Mouse (Mus musculus) forebrain, postnatal 0 days (tissue): ENCODE results near the gene Oas2. TPM values are rescaled to one million over a fixed set of nuclear protein-coding genes. Genes with fewer than 3 reads are reported as not detected.

Experiments used
- ATAC-seq: fragments of 200-750 bp; cut with Nextera tagmentation; 2 replicates; pipeline ENCODE4 v1.8.0; 2017; ENCODE audit warnings: mild to moderate bottlenecking, moderate library complexity
- DNase-seq: peaks from one replicate; pipeline ENCODE4 v3.0.0-alpha.2; 2015
- H3K27ac ChIP-seq: fragments of 300-500 bp; sonication (generic); 2 replicates; pipeline ENCODE4 v1.5.1; 2014; ENCODE audit warnings: low read depth, mild to moderate bottlenecking, antibody characterized with exemption, low read length, moderate library complexity, mixed read lengths
- H3K27me3 ChIP-seq: fragments of 300-500 bp; sonication (generic); 2 replicates; pipeline ENCODE4 v1.6.1; 2014; ENCODE audit warnings: mild to moderate bottlenecking, low read length, mixed read lengths; ENCODE audit not compliant: insufficient read depth
- H3K36me3 ChIP-seq: fragments of 300-500 bp; sonication (generic); 2 replicates; pipeline ENCODE4 v1.6.1; 2014; ENCODE audit warnings: mild to moderate bottlenecking, moderate library complexity; ENCODE audit not compliant: insufficient read depth
- H3K4me1 ChIP-seq: fragments of 300-500 bp; sonication (generic); 2 replicates; pipeline ENCODE4 v1.6.1; 2014; ENCODE audit warnings: antibody characterized with exemption; ENCODE audit not compliant: insufficient read depth
- H3K4me2 ChIP-seq: fragments of 300-500 bp; sonication (generic); 2 replicates; pipeline ENCODE4 v1.6.1; 2014; ENCODE audit warnings: low read depth, mild to moderate bottlenecking, moderate library complexity
- H3K4me3 ChIP-seq: fragments of 300-500 bp; sonication (generic); 2 replicates; pipeline ENCODE4 v1.5.1; 2014; ENCODE audit warnings: low read depth, low read length, mixed read lengths
- H3K9ac ChIP-seq: fragments of 300-500 bp; sonication (generic); 2 replicates; pipeline ENCODE4 v1.6.1; 2014; ENCODE audit warnings: mild to moderate bottlenecking
- H3K9me3 ChIP-seq: fragments of 300-500 bp; sonication (generic); 2 replicates; pipeline ENCODE4 v1.6.1; 2016; ENCODE audit warnings: low read length
- CTCF ChIP-seq: sonication (generic); IDR thresholded peaks from 2 replicates; pipeline ENCODE4 v1.5.1; 2016; ENCODE audit warnings: antibody characterized with exemption, control low read depth, low read depth
- WGBS: fragments of 180-500 bp; shearing (Covaris S2); extraction: QIAGEN DNeasy Blood & Tissue Kit; methylation state at CpG from one replicate; pipeline ENCODE4 v1.1.7; 2014; 5-methylcytosine and 5-hydroxymethylcytosine counted together
- polyA plus RNA-seq: library from polyadenylated mRNA; unstranded; fragments of >200 nt; fragmentation: Nextera tagmentation; extraction: Ambion mirVana; gene quantifications from 2 replicates; pipeline ENCODE4 v1.2.1, GENCODE M21; 2015
- total RNA-seq: library from RNA; depleted of rRNA; stranded (reverse); fragments of >200 nt; gene quantifications from 2 replicates; pipeline ENCODE4 v1.2.3, GENCODE M21; 2014

Oas2 gene
- total and polyA plus RNA-seq, 2 experiments from 2014 or later: 0.30 to 0.71 TPM

DNA sequence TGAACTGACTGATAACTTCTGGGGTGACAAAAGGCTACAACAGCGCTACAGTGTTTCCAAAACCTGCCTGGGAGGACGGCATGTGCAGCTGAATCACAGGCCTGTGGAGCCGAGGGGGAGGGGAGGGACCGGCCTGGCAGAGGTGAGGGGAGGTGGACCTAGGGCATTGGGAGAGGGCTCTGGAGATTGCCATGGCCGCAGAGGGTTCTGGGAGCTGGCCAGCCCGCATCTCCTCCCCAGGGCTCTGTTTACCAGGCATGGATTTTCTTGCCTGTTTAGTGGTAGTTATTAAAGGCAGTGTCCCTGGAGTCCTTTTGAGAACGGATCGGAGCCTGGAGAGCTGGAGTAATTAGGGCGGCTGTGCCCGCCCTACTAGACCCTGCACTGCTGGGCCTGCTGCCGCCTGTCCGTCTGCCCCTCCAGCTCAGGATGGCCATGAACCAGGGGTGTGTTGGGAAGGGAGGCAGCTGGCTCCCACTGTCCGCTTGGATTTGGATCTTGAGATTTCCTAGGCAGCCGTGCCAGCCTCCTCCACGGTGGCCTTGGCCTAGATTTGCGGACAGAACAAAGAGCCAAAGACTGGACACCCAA is 50.8 kb downstream of the Oas2 start:
- DNase-seq: peak; percentile 33
- peaks cover 18% of the 10 kb centered on the region for H3K36me3 ChIP-seq
- 23% methylated on average over 16 of the region's 16 CpGs for WGBS
- H3K27ac ChIP-seq: peak overlapping the region; percentile 36; the same call in 1 of the 2 replicates
- no peaks in the 10 kb centered on the region; the same call in 1 of the 2 replicates for H3K27me3 ChIP-seq
- H3K4me3 ChIP-seq: no peak overlapping the region
- TF ChIP-seq CTCF: no peak
- no peaks in the 10 kb centered on the region for H3K4me1 ChIP-seq
- H3K9ac ChIP-seq: no peak overlapping the region
- no peaks in the 10 kb centered on the region for H3K9me3 ChIP-seq
- H3K4me2 ChIP-seq: no peak overlapping the region
- ATAC-seq: peak; percentile 63

DNA sequence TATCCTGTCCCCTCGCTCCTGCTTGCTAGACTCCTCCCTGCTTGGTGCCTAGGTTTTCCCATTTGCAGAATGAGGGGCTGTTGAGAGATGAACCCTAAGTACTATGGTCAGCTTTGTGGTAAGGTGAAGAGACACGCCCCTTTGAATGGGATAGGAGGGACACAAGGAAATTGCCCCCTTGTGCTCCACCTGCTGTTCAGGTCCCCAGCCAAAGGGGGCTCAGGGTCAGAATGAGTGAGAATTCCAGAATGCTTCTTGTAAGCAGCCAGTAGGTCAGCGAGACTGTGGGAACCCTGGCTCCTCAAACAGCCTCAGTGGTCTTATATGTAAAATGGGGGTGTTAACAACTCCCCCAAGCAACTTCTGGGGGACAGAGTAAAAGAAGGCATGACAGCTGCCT is 51.5 kb downstream of the Oas2 start:
- Histone ChIP-seq H3K27ac (no peak overlapping the region; the same call in 1 of the 2 replicates), H3K4me2 (no peak overlapping the region), H3K4me3 (no peak overlapping the region), H3K9me3 (no peaks in the 10 kb centered on the region), H3K27me3 (no peaks in the 10 kb centered on the region; the same call in 1 of the 2 replicates), H3K9ac (no peak overlapping the region), H3K4me1 (no peaks in the 10 kb centered on the region), H3K36me3 (peaks cover 23% of the 10 kb centered on the region)
- TF ChIP-seq CTCF: no peak
- DNase-seq (no peak), ATAC-seq (no peak)
- 62% methylated on average over 3 of the region's 3 CpGs for WGBS

DNA sequence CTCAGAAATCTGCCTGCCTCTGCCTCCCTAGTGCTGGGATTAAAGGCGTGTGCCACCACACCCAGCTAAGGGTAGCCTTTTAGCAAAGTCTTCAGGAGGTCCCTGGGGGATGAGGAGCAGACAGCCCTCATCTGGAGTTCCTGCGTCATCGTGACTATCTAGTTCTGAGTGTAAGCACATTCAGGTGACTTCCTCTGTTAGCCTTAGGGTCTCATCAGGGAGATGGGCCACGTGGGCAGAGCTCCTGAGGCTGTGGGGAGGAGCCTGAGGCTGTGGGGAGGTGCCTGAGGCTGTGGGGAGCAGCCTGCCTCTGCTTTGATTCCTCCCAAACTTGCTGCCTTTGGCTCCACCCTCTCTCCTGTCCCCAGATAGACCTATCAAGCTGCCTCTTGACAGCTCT is 52.8 kb downstream of the Oas2 start:
- H3K4me1 ChIP-seq: no peaks in the 10 kb centered on the region
- H3K27me3 ChIP-seq: no peaks in the 10 kb centered on the region; the same call in 1 of the 2 replicates
- no peak for TF ChIP-seq CTCF
- peaks cover 33% of the 10 kb centered on the region for H3K36me3 ChIP-seq
- ATAC-seq (no peak), DNase-seq (no peak)
- WGBS: 61% methylated on average over 4 of the region's 4 CpGs
- no peak overlapping the region for H3K4me2 ChIP-seq
- H3K27ac ChIP-seq: no peak overlapping the region
- H3K4me3 ChIP-seq: no peak overlapping the region
- no peaks in the 10 kb centered on the region for H3K9me3 ChIP-seq
- no peak overlapping the region for H3K9ac ChIP-seq

- WGBS: 73% methylated on average over 16 of the region's 16 CpGs
Observed at GRCm38 (mm10) chr5:120696057-120696743, 53.5 kb downstream of the Oas2 start.

GRCm38 (mm10) chr5:120694695-120695074 is 55.0 kb downstream of the Oas2 start:
- no peak overlapping the region for H3K4me2 ChIP-seq
- 10% methylated on average over 41 of the region's 41 CpGs for WGBS
- TF ChIP-seq CTCF: no peak
- ATAC-seq (no peak), DNase-seq (peak; percentile 33)
- H3K27me3 ChIP-seq: no peaks in the 10 kb centered on the region; the same call in 1 of the 2 replicates
- H3K9ac ChIP-seq: no peak overlapping the region
- no peaks in the 10 kb centered on the region for H3K4me1 ChIP-seq
- H3K27ac ChIP-seq: no peak overlapping the region
- H3K9me3 ChIP-seq: no peaks in the 10 kb centered on the region
- H3K36me3 ChIP-seq: peaks cover 38% of the 10 kb centered on the region
- H3K4me3 ChIP-seq: no peak overlapping the region

More at GRCm38 (mm10) chr5:120696057-120696743, 53.5 kb downstream of the Oas2 start:
- Histone ChIP-seq H3K4me2 (no peak overlapping the region), H3K9ac (no peak overlapping the region), H3K27me3 (no peaks in the 10 kb centered on the region; the same call in 1 of the 2 replicates), H3K4me3 (no peak overlapping the region), H3K9me3 (no peaks in the 10 kb centered on the region), H3K36me3 (peaks cover 39% of the 10 kb centered on the region), H3K4me1 (no peaks in the 10 kb centered on the region), H3K27ac (no peak overlapping the region)
- ATAC-seq (no peak), DNase-seq (peak; percentile 59)
- TF ChIP-seq CTCF: no peak

- no peaks in the 10 kb centered on the region for H3K9me3 ChIP-seq
- no peak overlapping the region for H3K9ac ChIP-seq
- TF ChIP-seq CTCF: no peak
- ATAC-seq (no peak), DNase-seq (no peak)
- peaks cover 38% of the 10 kb centered on the region for H3K36me3 ChIP-seq
- no peak overlapping the region for H3K4me3 ChIP-seq
- H3K27me3 ChIP-seq: no peaks in the 10 kb centered on the region; the same call in 1 of the 2 replicates
- no peak overlapping the region for H3K4me2 ChIP-seq
- H3K4me1 ChIP-seq: no peaks in the 10 kb centered on the region
- 18% methylated on average over 38 of the region's 38 CpGs for WGBS
- no peak overlapping the region for H3K27ac ChIP-seq
Observed at GRCm38 (mm10) chr5:120693931-120694694, 55.5 kb downstream of the Oas2 start.
